Mouse (Mus musculus) limb, embryonic 12.5 days (tissue): Measurements from ENCODE around the gene Gan. TPM values are rescaled to one million over a fixed set of nuclear protein-coding genes. Genes with fewer than 3 reads are reported as not detected.

ENCODE experiments used
- ATAC-seq: fragments of 200-750 bp; cut with Nextera tagmentation; 2 replicates; pipeline ENCODE4 v1.8.0; 2017; ENCODE audit warnings: low read depth, moderate TSS enrichment; ENCODE audit not compliant: insufficient number of reproducible peaks, insufficient read depth, low FRiP score, low TSS enrichment
- H3K27ac ChIP-seq: fragments of 300-500 bp; sonication (generic); 2 replicates; pipeline ENCODE4 v1.5.1; 2016; ENCODE audit warnings: mild to moderate bottlenecking, moderate library complexity
- H3K27me3 ChIP-seq: fragments of 300-500 bp; sonication (generic); 2 replicates; pipeline ENCODE4 v1.6.1; 2016; ENCODE audit warnings: mild to moderate bottlenecking, moderate library complexity
- H3K36me3 ChIP-seq: fragments of 300-500 bp; sonication (generic); 2 replicates; pipeline ENCODE4 v1.6.1; 2016; ENCODE audit warnings: mild to moderate bottlenecking, moderate library complexity
- H3K4me1 ChIP-seq: fragments of 300-500 bp; sonication (generic); replicated peaks from 2 replicates; pipeline ENCODE4 v1.6.1; 2016
- H3K4me2 ChIP-seq: fragments of 300-500 bp; sonication (generic); 2 replicates; pipeline ENCODE4 v1.6.1; 2016; ENCODE audit warnings: mild to moderate bottlenecking, moderate library complexity
- H3K4me3 ChIP-seq: fragments of 300-500 bp; sonication (generic); replicated peaks from 2 replicates; pipeline ENCODE4 v1.5.1; 2016; ENCODE audit warnings: mild to moderate bottlenecking
- H3K9ac ChIP-seq: fragments of 300-500 bp; sonication (generic); replicated peaks from 2 replicates; pipeline ENCODE4 v1.6.1; 2016; ENCODE audit warnings: mild to moderate bottlenecking, moderate library complexity
- H3K9me3 ChIP-seq: fragments of 300-500 bp; sonication (generic); 2 replicates; pipeline ENCODE4 v1.6.1; 2016; ENCODE audit warnings: mild to moderate bottlenecking, moderate library complexity
- WGBS: fragments of 180-500 bp; shearing (Covaris S2); methylation state at CpG from one replicate; pipeline ENCODE4 v1.1.7; 2016; 5-methylcytosine and 5-hydroxymethylcytosine counted together
- polyA plus RNA-seq: library from polyadenylated mRNA; unstranded; fragments of >200 nt; fragmentation: Nextera tagmentation; extraction: Ambion mirVana; gene quantifications from 2 replicates; pipeline ENCODE4 v1.2.1, GENCODE M21; 2016

Gene Gan
- 2.3 and 2.6 TPM in 2 replicates for polyA plus RNA-seq

- Histone ChIP-seq H3K4me3 (peak within 1 kb of the TSS; percentile 94), H3K9me3 (no peaks in the 10 kb centered on the region), H3K36me3 (no peaks in the 10 kb centered on the region), H3K27ac (peak within 1 kb of the TSS; percentile 88), H3K27me3 (no peaks in the 10 kb centered on the region), H3K4me1 (peaks cover 19% of the 10 kb centered on the region), H3K9ac (peak within 1 kb of the TSS; percentile 92), H3K4me2 (peak within 1 kb of the TSS; percentile 90)
- WGBS, result under 1% methylated on average over 54 of the region's 65 CpGs
- peak; percentile 76 for ATAC-seq
Measured at GRCm38 (mm10) chr8:117158135-117158761, at the start of gene Gan. TSS of gene Gan (plus strand) at chr8:117158135.

DNA sequence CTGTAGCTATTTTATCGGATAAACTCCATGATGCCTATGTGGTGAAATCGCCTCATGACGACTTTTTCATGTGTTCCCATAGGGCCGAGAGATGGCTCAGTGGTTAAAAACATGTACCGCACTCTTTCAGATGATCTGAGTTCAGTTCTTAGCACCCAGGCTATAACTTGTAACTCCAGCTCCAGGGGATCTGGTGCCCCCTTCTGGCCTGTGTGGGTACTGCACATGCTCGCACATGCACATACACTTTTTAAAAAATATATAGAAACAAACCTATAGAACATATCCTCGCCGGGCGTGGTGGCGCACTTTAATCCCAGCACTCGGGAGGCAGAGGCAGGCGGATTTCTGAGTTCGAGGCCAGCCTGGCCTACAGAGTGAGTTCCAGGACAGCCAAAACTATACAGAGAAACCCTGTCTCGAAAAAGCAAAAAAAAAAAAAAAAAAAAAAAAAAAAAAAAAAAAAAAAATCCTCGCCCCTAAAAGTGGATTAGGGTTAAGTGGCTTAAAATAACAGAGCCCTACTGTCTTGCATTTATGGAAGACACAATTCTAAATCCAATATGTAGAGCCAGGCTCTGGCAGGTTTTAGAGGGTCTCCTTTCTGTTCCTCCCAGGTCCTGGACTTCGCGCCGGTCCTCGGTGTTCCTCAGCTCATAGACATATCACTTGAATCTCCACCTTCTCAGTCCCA lies 48.8 kb upstream of the Gan start:
- WGBS, result 90% methylated on average over 19 of the region's 19 CpGs
- no peak overlapping the region for H3K27ac ChIP-seq
- no peaks in the 10 kb centered on the region for H3K36me3 ChIP-seq
- ATAC-seq, result no peak
- H3K9ac ChIP-seq, result no peak overlapping the region
- no peaks in the 10 kb centered on the region for H3K27me3 ChIP-seq
- no peak overlapping the region for H3K4me3 ChIP-seq
- peaks cover 4% of the 10 kb centered on the region; the same call in 1 of the 2 replicates for H3K9me3 ChIP-seq
- H3K4me1 ChIP-seq, result 0 out of 2 replicates have a peak, but pooled peaks cover 6% of the 10 kb centered on the region
- H3K4me2 ChIP-seq, result no peak overlapping the region

GRCm38 (mm10) chr8:117109801-117110390 lies 48.0 kb upstream of the Gan start:
- no peak overlapping the region for H3K9ac ChIP-seq
- 54% methylated on average over 16 of the region's 16 CpGs for WGBS
- no peak overlapping the region for H3K27ac ChIP-seq
- H3K4me3 ChIP-seq, result no peak overlapping the region
- H3K36me3 ChIP-seq, result no peaks in the 10 kb centered on the region
- H3K27me3 ChIP-seq, result no peaks in the 10 kb centered on the region
- peaks cover 4% of the 10 kb centered on the region; the same call in 1 of the 2 replicates for H3K9me3 ChIP-seq
- H3K4me2 ChIP-seq, result no peak overlapping the region
- no peak for ATAC-seq
- 0 out of 2 replicates have a peak, but pooled peaks cover 6% of the 10 kb centered on the region for H3K4me1 ChIP-seq

GRCm38 (mm10) chr8:117111641-117112040 lies 46.3 kb upstream of the Gan start:
- no peaks in the 10 kb centered on the region for H3K36me3 ChIP-seq
- 88% methylated on average over 3 of the region's 3 CpGs for WGBS
- no peak overlapping the region for H3K27ac ChIP-seq
- H3K4me3 ChIP-seq, result no peak overlapping the region
- H3K4me1 ChIP-seq, result 0 out of 2 replicates have a peak, but pooled peaks cover 13% of the 10 kb centered on the region
- H3K4me2 ChIP-seq, result no peak overlapping the region
- H3K9ac ChIP-seq, result no peak overlapping the region
- no peak for ATAC-seq
- H3K9me3 ChIP-seq, result peaks cover 4% of the 10 kb centered on the region; the same call in 1 of the 2 replicates
- H3K27me3 ChIP-seq, result no peaks in the 10 kb centered on the region

GRCm38 (mm10) chr8:117112261-117112660 lies 45.7 kb upstream of the Gan start:
- H3K4me1 ChIP-seq, result 0 out of 2 replicates have a peak, but pooled peaks cover 13% of the 10 kb centered on the region
- no peak overlapping the region for H3K4me3 ChIP-seq
- H3K9ac ChIP-seq, result no peak overlapping the region
- no peaks in the 10 kb centered on the region for H3K27me3 ChIP-seq
- H3K36me3 ChIP-seq, result no peaks in the 10 kb centered on the region
- 62% methylated on average over 8 of the region's 8 CpGs for WGBS
- no peak overlapping the region for H3K27ac ChIP-seq
- peaks cover 4% of the 10 kb centered on the region; the same call in 1 of the 2 replicates for H3K9me3 ChIP-seq
- no peak overlapping the region for H3K4me2 ChIP-seq
- ATAC-seq, result no peak

- Histone ChIP-seq H3K36me3 (no peaks in the 10 kb centered on the region), H3K9me3 (no peaks in the 10 kb centered on the region), H3K4me3 (no peak overlapping the region), H3K9ac (no peak overlapping the region), H3K4me2 (no peak overlapping the region), H3K4me1 (0 out of 2 replicates have a peak, but pooled peaks cover 13% of the 10 kb centered on the region), H3K27me3 (no peaks in the 10 kb centered on the region), H3K27ac (no peak overlapping the region)
- WGBS, result 44% methylated on average over 6 of the region's 6 CpGs
- no peak for ATAC-seq
Measured at GRCm38 (mm10) chr8:117115094-117115493, 42.8 kb upstream of the Gan start.

DNA sequence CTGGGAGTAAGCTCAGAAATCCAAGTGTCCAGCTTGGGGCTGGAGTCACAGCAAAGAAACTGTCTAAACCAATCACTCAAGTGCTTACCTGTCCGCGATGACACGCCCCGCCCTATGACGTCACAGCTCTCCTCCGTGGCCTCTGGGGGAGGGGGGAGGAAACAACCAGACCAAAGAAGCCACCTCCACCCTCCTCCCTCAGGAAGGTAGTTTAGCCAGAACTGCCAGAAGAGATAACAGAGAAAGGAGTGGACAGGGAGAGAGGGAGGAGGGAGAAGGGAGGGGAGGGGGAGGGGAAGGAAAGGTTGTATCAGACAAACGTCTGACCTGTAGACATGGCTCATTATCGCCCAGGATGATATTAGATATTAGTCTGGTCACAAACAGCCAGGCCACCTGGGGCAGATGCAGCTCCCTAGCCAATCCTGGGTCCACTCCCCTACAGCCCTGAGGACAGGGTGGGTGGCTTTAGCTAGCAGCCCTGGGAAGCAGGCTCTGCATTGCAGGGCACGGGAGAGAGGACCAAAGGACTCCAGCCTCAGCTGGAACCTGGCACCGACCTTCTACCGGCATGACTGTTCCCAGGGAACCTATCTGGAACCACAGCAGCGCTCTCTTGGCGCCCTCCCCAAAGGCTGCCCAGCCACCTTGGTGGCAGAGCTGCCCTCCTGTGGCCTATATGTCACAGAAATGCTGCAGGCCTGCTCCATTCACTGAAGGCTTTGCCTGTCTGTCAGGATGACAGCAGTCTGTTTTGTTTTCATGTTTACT lies 42.1 kb upstream of the Gan start:
- H3K9ac ChIP-seq, result no peak overlapping the region
- H3K4me3 ChIP-seq, result no peak overlapping the region
- no peak for ATAC-seq
- no peak overlapping the region for H3K27ac ChIP-seq
- peak overlapping the region; percentile 41 for H3K4me2 ChIP-seq
- no peaks in the 10 kb centered on the region for H3K36me3 ChIP-seq
- no peaks in the 10 kb centered on the region for H3K27me3 ChIP-seq
- 9% methylated on average over 13 of the region's 13 CpGs for WGBS
- H3K4me1 ChIP-seq, result 0 out of 2 replicates have a peak, but pooled peaks cover 13% of the 10 kb centered on the region
- H3K9me3 ChIP-seq, result no peaks in the 10 kb centered on the region

DNA sequence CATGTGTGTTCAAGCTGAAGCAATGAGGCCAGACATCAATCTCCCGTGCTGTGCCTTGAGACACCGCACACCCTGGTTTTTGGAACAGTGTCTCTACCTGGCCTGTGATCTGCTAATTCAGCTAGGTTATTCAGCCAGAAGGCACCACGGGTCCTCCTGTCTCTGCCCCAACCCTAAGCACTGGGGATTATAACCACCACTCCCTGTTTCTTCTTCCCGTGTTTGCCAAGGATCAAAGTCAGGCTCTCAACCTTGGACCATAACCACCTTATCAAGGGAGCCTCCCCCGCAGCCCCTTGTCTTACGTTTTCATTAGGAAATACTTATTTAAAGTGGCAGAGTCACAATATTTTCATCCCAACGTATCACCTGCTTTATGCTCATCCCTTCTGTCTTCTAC lies 41.4 kb upstream of the Gan start:
- WGBS, result 73% methylated on average over 7 of the region's 7 CpGs
- Histone ChIP-seq H3K27me3 (no peaks in the 10 kb centered on the region), H3K36me3 (no peaks in the 10 kb centered on the region), H3K9me3 (no peaks in the 10 kb centered on the region), H3K4me1 (0 out of 2 replicates have a peak, but pooled peaks cover 13% of the 10 kb centered on the region), H3K27ac (no peak overlapping the region), H3K9ac (no peak overlapping the region), H3K4me3 (no peak overlapping the region), H3K4me2 (no peak overlapping the region)
- ATAC-seq, result no peak

DNA sequence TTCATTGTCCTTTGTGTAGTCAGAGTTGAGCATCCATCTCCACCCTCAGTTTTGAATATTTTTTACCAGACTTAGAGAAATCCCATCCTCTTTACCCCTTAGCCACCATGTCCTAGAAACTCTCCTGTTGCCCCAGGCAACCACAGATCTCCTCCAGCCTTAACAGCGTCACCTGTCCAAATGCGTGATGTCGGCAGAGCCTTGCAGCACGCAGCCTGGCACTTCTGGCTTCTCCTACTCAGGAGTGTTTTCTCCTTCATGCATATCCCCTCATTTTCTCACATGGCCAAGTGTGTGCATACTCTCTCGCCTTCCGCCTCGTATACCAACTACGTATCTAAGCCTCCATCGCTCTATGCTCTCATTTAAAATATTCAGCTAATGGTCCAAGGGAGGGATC lies 39.5 kb upstream of the Gan start:
- Histone ChIP-seq H3K36me3 (no peaks in the 10 kb centered on the region), H3K9ac (no peak overlapping the region), H3K27me3 (no peaks in the 10 kb centered on the region), H3K4me3 (no peak overlapping the region), H3K4me2 (no peak overlapping the region), H3K27ac (no peak overlapping the region), H3K9me3 (no peaks in the 10 kb centered on the region), H3K4me1 (0 out of 2 replicates have a peak, but pooled peaks cover 8% of the 10 kb centered on the region)
- no peak for ATAC-seq
- WGBS, result 93% methylated on average over 9 of the region's 9 CpGs

DNA sequence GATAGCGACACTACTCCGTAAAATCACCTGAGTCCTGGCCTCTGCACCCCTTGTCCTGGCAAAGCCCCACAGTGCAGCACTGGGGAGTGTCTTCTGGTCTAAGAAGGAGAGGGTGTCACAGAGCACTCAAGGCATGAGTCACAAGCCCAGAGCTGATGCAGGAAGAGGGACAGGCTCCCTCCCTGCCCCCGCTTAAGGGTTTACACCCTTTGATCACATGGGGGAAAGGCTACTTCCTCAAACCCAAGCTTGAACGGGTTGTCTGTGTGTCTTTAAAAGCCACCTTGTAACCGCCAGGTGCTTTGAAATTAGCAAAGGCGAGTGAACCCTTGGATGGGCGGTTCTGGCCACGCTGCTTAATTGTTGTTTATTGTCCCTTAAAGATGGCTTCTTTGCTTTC lies 36.7 kb upstream of the Gan start:
- Histone ChIP-seq H3K4me2 (no peak overlapping the region), H3K27ac (no peak overlapping the region), H3K4me1 (no peaks in the 10 kb centered on the region), H3K9me3 (no peaks in the 10 kb centered on the region), H3K36me3 (no peaks in the 10 kb centered on the region), H3K27me3 (no peaks in the 10 kb centered on the region), H3K9ac (no peak overlapping the region), H3K4me3 (no peak overlapping the region)
- WGBS, result 42% methylated on average over 8 of the region's 8 CpGs
- ATAC-seq, result no peak
